Mouse (Mus musculus): ENCODE results near the gene Tbcel. TPM values are rescaled to one million over a fixed set of nuclear protein-coding genes. Genes with fewer than 3 reads are reported as not detected.

Tbcel gene
- total RNA-seq (2023): 42.7 to 46.8 TPM (median 43.7 TPM) in 4 replicates

DNA sequence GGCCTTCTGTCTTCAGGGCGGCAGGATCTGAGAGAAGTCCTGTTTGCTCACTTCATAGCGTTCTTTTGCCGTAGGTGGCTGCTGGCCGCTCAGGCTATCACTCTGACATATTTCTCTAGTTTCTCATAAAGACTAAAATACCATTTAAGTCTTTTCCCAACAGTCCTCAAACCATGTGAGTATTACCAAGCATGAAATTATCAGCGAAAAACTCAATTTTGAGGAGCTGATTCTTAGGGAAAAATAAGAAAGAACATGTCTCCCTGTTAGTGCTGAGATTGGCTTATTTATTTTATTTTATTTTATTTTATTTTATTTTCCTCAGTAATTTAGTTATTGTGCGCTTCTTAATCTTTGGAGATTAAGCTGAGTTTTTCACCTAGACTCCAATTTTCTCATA, at the start of gene Tbcel:
TSS of gene Tbcel (minus strand) at position 101 of the 400 bp plus-strand sequence.

DNA sequence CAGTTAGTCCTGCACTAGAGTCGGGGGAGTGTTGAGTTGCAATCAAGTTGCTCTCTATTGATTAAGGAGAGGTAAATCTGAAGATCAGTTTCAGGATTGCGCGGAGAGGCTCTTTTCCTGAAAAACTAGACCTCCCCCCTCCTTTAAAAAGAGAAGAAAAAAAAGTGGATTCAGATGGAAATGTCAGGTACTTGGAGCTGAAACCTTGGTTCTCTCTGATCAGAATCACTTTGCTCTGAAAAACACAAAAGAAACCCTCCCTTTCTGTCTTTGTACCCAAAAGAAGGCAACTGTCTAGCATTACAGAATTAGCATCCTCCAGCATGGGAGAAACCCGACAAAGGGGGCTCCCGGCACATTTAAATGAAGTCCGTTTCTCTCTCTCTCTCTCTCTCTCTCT, 107.8 kb downstream of the Tbcel start, which contains the start of gene Tecta:
TSS of gene Tecta (minus strand) at position 101 of the 400 bp plus-strand sequence.

Other genes with a start within 250 kb of the Tbcel start
- gene Sc5d, start 243.6 kb downstream of the Tbcel start, total RNA-seq (2023): 25.3 to 29.9 TPM (median 27.3 TPM) in 4 replicates
- 0.14 to 0.25 TPM (median 0.20 TPM) in 4 replicates for gene Tecta, start 107.9 kb downstream of the Tbcel start, total RNA-seq (2023)